Mouse (Mus musculus) CH12.LX (cell line): ENCODE measurements around the gene Itgad.

Experiments used
- CHD1 ChIP-seq: IDR thresholded peaks from 2 replicates; pipeline ENCODE4 v1.6.1; 2012; ENCODE audit warnings: low read depth, low read length, improper control_type of control experiment, inconsistent platforms
- CHD2 ChIP-seq: IDR thresholded peaks from 2 replicates; pipeline ENCODE4 v1.6.1; 2011; ENCODE audit warnings: low read length, improper control_type of control experiment
- CTCF ChIP-seq, 2 experiments: IDR thresholded peaks in 1 of 2; conservative IDR thresholded peaks in 1 of 2; 2 replicates each; pipeline ENCODE4 v1.5.1; 2011 to 2012; ENCODE audit warnings: low read depth in 2 of 2, low read length in 2 of 2, improper control_type of control experiment in 1 of 2, inconsistent platforms in 1 of 2, mild to moderate bottlenecking in 1 of 2, moderate library complexity in 1 of 2
- E2F4 ChIP-seq: IDR thresholded peaks from 2 replicates; pipeline ENCODE4 v1.6.1; 2011; ENCODE audit warnings: low read depth, low read length, improper control_type of control experiment; ENCODE audit not compliant: insufficient replicate concordance
- POLR2A ChIP-seq: IDR thresholded peaks from 2 replicates; pipeline ENCODE4 v1.6.1; 2011; ENCODE audit warnings: low read depth, mild to moderate bottlenecking, improper control_type of control experiment, low read length
- RCOR1 ChIP-seq: conservative IDR thresholded peaks from 2 replicates; pipeline ENCODE4 v1.6.1; 2012; ENCODE audit warnings: low read depth, mild to moderate bottlenecking, inconsistent platforms, low read length, improper control_type of control experiment

- TF ChIP-seq E2F4, result no peak
- TF ChIP-seq CHD2, result no peak
- no peak for TF ChIP-seq POLR2A
- no peak for TF ChIP-seq RCOR1
- no peak for TF ChIP-seq CTCF (conservative IDR thresholded peaks at IDR 0.05 in 1 of 2, IDR thresholded peaks at IDR 0.05 in 1 of 2; ENCODE audit: low read depth in 2 of 2, low read length in 2 of 2)
- TF ChIP-seq CHD1, result no peak
Observed at GRCm38 (mm10) chr7:128169996-128170395, 15.8 kb downstream of the Itgad start.
